Mouse (Mus musculus): Measurements from ENCODE around the gene Lmx1a. TPM values are rescaled to one million over a fixed set of nuclear protein-coding genes. Genes with fewer than 3 reads are reported as not detected.
A peak's percentile ranks its signal among the peaks of the same experiment; 100 is the strongest.

Gene Lmx1a
- polyA plus RNA-seq, 1 experiment from 2014 or later, result 0.27 TPM

DNA sequence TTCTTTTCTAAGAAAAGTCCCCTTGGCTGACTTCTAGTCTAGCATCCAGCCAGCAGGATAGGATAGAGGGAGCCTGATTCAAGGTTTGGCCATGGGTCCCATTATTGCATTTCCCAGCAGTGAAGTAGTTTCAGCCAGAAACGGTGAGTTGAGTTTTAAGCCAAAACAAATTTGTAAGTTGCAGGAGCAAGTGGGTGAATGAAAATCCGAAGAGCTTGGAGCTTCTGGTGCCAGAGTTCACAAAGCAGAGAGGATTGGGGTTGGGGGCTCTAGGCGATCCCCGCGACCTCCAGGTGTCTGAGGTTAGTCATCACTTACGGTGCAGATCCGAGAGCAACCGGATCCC lies 1.1 kb upstream of the Lmx1a start:
- ATAC-seq (ENCODE audit: low FRiP score, low read depth), result no peak
- H3K9me3 ChIP-seq, result peaks cover 5% of the 10 kb centered on the region; the same call in 1 of the 2 replicates
- no peaks in the 10 kb centered on the region for H3K36me3 ChIP-seq
- H3K27me3 ChIP-seq, result peaks cover 72% of the 10 kb centered on the region
- H3K4me3 ChIP-seq, result peak overlapping the region; percentile 58
- 0 out of 2 replicates have a peak overlapping the region, but pooled peaks have one; percentile 68 for H3K9ac ChIP-seq
- 0% methylated on average over 8 of the region's 8 CpGs for WGBS
- peaks cover 22% of the 10 kb centered on the region for H3K4me1 ChIP-seq
- H3K27ac ChIP-seq, result no peak overlapping the region
- H3K4me2 ChIP-seq (replicated peaks), result peak overlapping the region; percentile 95

DNA sequence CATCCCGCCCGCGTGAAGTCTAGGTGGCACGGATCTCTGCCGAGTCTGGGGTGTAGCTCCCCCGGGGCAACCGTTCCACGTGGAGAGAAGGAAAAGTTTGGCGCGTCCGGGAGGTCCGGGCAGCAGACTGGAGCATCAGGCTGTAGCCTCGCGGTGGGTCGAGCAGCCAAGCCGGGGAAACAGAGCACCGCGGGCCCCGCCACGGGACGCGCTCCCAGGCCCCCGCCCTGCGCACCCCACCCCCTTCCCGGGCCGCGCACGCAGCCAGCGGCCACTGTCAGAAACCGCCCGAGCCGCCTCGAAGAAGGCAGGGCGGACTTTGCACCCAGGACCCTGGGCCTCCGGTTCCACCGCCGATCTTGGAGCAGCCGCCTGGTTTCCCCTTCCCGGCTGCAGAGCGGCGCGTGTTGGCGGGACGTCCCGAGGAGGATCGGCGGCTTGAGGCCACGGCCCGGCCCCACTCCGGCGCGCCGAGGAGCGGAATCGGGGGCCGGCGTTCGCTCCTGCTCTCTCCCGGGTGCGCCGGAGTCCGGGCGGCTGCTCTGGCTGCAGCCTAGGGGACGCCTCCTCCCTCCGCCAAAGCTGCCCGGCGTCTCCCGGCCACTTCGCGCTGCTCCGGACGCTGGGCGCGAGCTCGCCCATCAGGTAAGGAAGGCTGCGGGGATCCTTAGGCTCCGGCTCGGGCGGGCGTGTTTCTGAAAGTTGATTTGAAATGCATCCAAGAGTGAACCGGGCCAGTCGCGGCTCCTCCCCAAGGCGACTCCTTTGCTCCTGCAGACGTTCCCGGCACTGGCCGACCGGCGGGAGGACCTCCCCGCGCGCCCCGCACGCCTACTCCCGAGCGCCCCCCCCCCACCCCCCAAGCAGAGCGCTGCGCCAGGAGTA lies 448 bp upstream of the Lmx1a start:
- Histone ChIP-seq H3K9ac (peak overlapping the region; percentile 68), H3K9me3 (peaks cover 5% of the 10 kb centered on the region; the same call in 1 of the 2 replicates), H3K4me2 (replicated peaks) (peak overlapping the region; percentile 95), H3K27me3 (peaks cover 78% of the 10 kb centered on the region), H3K36me3 (no peaks in the 10 kb centered on the region), H3K27ac (no peak overlapping the region), H3K4me3 (peak overlapping the region; percentile 58), H3K4me1 (peaks cover 22% of the 10 kb centered on the region)
- WGBS, result under 1% methylated on average over 96 of the region's 98 CpGs
- peak; percentile 54 for ATAC-seq (ENCODE audit: low FRiP score, low read depth)

- peaks cover 87% of the 10 kb centered on the region for H3K27me3 ChIP-seq
- H3K9ac ChIP-seq, result peak overlapping the region; percentile 68
- H3K36me3 ChIP-seq, result no peaks in the 10 kb centered on the region
- 2% methylated on average over 36 of the region's 36 CpGs for WGBS
- no peak overlapping the region for H3K27ac ChIP-seq
- H3K4me3 ChIP-seq, result peak overlapping the region; percentile 58
- peaks cover 3% of the 10 kb centered on the region; the same call in 1 of the 2 replicates for H3K9me3 ChIP-seq
- ATAC-seq (ENCODE audit: low FRiP score, low read depth), result peak; percentile 54
- H3K4me1 ChIP-seq, result peaks cover 22% of the 10 kb centered on the region
- peak overlapping the region; percentile 95 for H3K4me2 ChIP-seq (replicated peaks)
These were observed 463 bp downstream of the Lmx1a start for GRCm38 (mm10) chr1:167689262-167690137.

- no peaks in the 10 kb centered on the region for H3K36me3 ChIP-seq
- H3K9ac ChIP-seq, result no peak overlapping the region
- H3K4me3 ChIP-seq, result no peak overlapping the region
- peaks cover 94% of the 10 kb centered on the region for H3K27me3 ChIP-seq
- no peak overlapping the region for H3K4me2 ChIP-seq (replicated peaks)
- H3K9me3 ChIP-seq, result no peaks in the 10 kb centered on the region
- no peak overlapping the region for H3K27ac ChIP-seq
- ATAC-seq (ENCODE audit: low FRiP score, low read depth), result no peak
- peaks cover 22% of the 10 kb centered on the region for H3K4me1 ChIP-seq
- WGBS, result under 1% methylated on average over 17 of the region's 17 CpGs
These were observed 1.2 kb downstream of the Lmx1a start for GRCm38 (mm10) chr1:167690138-167690710.

DNA sequence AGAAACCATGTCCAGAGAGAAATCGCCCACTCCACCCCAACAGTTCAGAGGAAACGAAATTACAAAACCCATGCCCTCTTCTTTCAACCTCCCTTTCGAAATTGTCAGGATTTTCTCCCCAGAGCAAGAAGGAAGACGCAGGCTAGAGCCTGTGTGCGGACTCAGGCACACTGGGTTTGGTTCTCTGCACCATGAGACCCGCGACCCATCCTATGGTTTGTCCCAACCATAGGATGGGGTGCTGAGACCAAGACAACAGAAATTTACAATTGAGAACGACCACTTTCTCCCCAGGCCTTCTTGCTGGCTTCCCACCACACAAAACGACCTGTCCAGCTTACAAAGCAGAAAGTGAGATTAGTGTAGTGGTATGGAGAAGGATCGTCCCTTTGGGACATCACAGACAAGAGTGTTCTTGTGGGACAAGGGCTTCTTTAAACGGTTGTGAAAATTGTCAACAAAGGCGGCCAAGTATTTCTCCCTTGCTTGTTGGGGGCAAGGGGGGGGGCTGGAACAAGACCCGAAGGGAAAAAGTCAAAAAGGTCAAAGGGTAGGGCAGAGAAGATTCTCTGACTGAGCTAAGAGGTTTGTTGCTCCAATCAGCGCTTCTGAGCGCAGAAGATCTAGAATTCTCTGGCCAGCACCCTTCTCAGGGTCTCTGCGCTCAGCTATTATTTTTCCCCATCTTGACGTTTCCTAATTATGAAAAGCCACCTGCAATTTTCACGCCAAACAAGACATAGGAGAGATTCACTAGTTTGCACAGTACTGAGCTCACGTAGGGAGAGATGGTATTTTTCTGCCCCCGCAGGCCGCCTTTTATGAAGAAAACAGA lies 1.9 kb downstream of the Lmx1a start:
- no peak overlapping the region for H3K27ac ChIP-seq
- H3K4me3 ChIP-seq, result no peak overlapping the region
- H3K4me2 ChIP-seq (replicated peaks), result no peak overlapping the region
- 3% methylated on average over 21 of the region's 21 CpGs for WGBS
- H3K36me3 ChIP-seq, result no peaks in the 10 kb centered on the region
- ATAC-seq (ENCODE audit: low FRiP score, low read depth), result no peak
- peaks cover 22% of the 10 kb centered on the region for H3K4me1 ChIP-seq
- no peak overlapping the region for H3K9ac ChIP-seq
- no peaks in the 10 kb centered on the region for H3K9me3 ChIP-seq
- peaks cover 97% of the 10 kb centered on the region for H3K27me3 ChIP-seq

GRCm38 (mm10) chr1:167691911-167692682 lies 3.1 kb downstream of the Lmx1a start:
- H3K27ac ChIP-seq, result no peak overlapping the region
- no peaks in the 10 kb centered on the region for H3K36me3 ChIP-seq
- WGBS, result under 1% methylated on average over 44 of the region's 44 CpGs
- peaks cover 97% of the 10 kb centered on the region for H3K27me3 ChIP-seq
- no peak for ATAC-seq (ENCODE audit: low FRiP score, low read depth)
- H3K9ac ChIP-seq, result no peak overlapping the region; the same call in 1 of the 2 replicates
- H3K9me3 ChIP-seq, result no peaks in the 10 kb centered on the region
- H3K4me3 ChIP-seq, result peak overlapping the region; percentile 24
- peak overlapping the region; percentile 50 for H3K4me2 ChIP-seq (replicated peaks)
- H3K4me1 ChIP-seq, result peaks cover 22% of the 10 kb centered on the region

DNA sequence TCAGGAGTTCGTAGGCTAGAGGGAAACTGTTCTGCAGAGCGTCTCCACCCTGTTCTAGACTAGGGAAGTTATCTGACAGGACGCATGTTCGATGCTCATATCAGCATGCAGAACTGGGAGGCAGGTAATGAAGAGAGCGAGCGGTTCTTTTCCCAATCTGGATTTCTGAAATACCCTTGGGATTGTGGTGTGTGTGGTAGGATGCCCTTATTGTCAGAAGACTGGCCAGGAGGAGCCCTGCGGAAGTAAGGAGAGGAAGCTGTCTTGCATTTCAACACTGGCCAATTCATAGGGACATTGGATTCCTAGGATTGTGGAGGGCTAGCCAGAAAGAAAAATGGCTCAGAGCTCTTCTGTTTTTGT lies 3.6 kb downstream of the Lmx1a start:
- Histone ChIP-seq H3K36me3 (no peaks in the 10 kb centered on the region), H3K27me3 (peaks cover 93% of the 10 kb centered on the region), H3K4me3 (no peak overlapping the region), H3K4me1 (peaks cover 22% of the 10 kb centered on the region), H3K9ac (no peak overlapping the region), H3K27ac (no peak overlapping the region), H3K4me2 (replicated peaks) (no peak overlapping the region), H3K9me3 (no peaks in the 10 kb centered on the region)
- WGBS, result 2% methylated on average over 7 of the region's 7 CpGs
- no peak for ATAC-seq (ENCODE audit: low FRiP score, low read depth)

GRCm38 (mm10) chr1:167693499-167694240 lies 4.6 kb downstream of the Lmx1a start:
- no peak overlapping the region for H3K4me2 ChIP-seq (replicated peaks)
- H3K27me3 ChIP-seq, result peaks cover 93% of the 10 kb centered on the region
- H3K27ac ChIP-seq, result no peak overlapping the region
- no peaks in the 10 kb centered on the region for H3K9me3 ChIP-seq
- ATAC-seq (ENCODE audit: low FRiP score, low read depth), result no peak
- 3% methylated on average over 9 of the region's 9 CpGs for WGBS
- H3K4me3 ChIP-seq, result no peak overlapping the region
- H3K36me3 ChIP-seq, result no peaks in the 10 kb centered on the region
- no peak overlapping the region for H3K9ac ChIP-seq
- peaks cover 16% of the 10 kb centered on the region for H3K4me1 ChIP-seq

GRCm38 (mm10) chr1:167694731-167695130 lies 5.7 kb downstream of the Lmx1a start:
- H3K9me3 ChIP-seq, result no peaks in the 10 kb centered on the region
- ATAC-seq (ENCODE audit: low FRiP score, low read depth), result no peak
- no peak overlapping the region for H3K4me3 ChIP-seq
- no peak overlapping the region for H3K4me2 ChIP-seq (replicated peaks)
- H3K36me3 ChIP-seq, result no peaks in the 10 kb centered on the region
- peaks cover 6% of the 10 kb centered on the region for H3K4me1 ChIP-seq
- H3K27ac ChIP-seq, result no peak overlapping the region
- no peak overlapping the region for H3K9ac ChIP-seq
- WGBS, result 7% methylated on average over 3 of the region's 3 CpGs
- peaks cover 93% of the 10 kb centered on the region for H3K27me3 ChIP-seq

DNA sequence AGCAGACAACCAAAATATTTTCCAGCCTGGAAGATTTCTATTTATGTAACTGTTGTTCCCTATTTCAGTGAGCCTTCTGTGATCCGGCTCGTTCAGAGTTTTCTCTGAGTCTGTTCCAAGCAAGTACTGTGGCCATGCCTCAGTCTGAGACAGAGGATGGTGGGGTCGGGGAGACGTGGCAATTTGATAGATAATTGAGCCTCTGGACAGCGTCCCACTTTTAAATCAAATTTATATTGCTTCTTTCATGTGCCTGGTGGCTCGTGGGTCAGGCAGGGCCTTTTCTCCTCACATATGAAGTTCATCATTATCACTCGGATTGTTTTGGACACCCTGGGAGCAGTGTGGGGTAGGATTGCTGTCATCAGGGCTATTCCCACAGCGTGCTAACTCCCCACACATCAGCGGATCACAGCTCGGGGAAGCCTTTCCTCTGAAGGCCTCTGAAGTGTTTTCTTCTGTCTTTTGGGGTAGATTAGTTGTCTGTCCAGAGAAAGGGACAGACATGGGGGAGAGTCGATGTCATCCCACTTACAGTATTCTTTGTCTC lies 6.9 kb downstream of the Lmx1a start:
- Histone ChIP-seq H3K36me3 (no peaks in the 10 kb centered on the region), H3K27ac (no peak overlapping the region), H3K9me3 (no peaks in the 10 kb centered on the region), H3K4me3 (no peak overlapping the region), H3K4me1 (peaks cover 6% of the 10 kb centered on the region), H3K9ac (no peak overlapping the region), H3K27me3 (peaks cover 93% of the 10 kb centered on the region), H3K4me2 (replicated peaks) (no peak overlapping the region)
- WGBS, result 30% methylated on average over 11 of the region's 11 CpGs
- ATAC-seq (ENCODE audit: low FRiP score, low read depth), result no peak

Data from limb, embryonic 13.5 days (tissue).